Mouse (Mus musculus) liver, adult 2 months (tissue): ENCODE measurements at regions not wholly inside any gene's neighbourhood (a gene's known extent, or its start where the extent isn't known, plus 50 kb on each side); places are given as distances from the start of the nearest gene placed in this dataset.

Source experiments
- CTCF ChIP-seq: fragments of 200-500 bp; IDR thresholded peaks from 2 replicates; pipeline ENCODE4 v1.5.1; 2011; ENCODE audit warnings: low read depth, low read length, control low read depth
- POLR2A ChIP-seq: fragments of 200-500 bp; IDR thresholded peaks from 2 replicates; pipeline ENCODE4 v1.6.1; 2011; ENCODE audit warnings: low read length, control low read depth; ENCODE audit not compliant: insufficient read depth; ENCODE audit errors: extremely low read depth

GRCm38 (mm10) chr2:79571910-79572309 is 63.2 kb upstream of the Itprid2 start:
- TF ChIP-seq CTCF (no peak), POLR2A (no peak)
